Mouse (Mus musculus): ENCODE data around the gene Smg5. TPM values are rescaled to one million over a fixed set of nuclear protein-coding genes. Genes with fewer than 3 reads are reported as not detected.

Gene Smg5
- polyA plus RNA-seq, 1 experiment: 108 TPM

DNA sequence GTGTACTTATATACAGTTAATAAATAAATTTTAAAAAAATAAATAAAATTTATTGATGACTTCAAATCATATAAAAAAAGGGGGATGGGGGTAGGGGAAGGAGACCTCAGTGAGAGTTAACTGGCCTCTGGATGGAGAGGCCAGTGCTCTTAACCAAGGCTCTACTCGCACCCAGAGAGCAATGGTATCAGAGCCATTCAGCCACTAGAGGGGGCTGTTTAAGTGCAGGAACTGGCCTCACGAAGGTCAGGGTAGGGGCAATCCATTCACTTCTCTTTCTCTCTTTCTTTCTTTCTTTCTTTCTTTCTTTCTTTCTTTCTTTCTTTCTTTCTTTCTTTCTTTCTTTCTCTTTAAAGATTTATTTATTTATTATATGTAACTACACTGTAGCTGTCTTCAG, 4.8 kb upstream of the Smg5 start:
- peak; percentile 12 for DNase-seq (ENCODE audit: low read depth)
- TF ChIP-seq CTCF (IDR thresholded peaks at IDR 0.05; ENCODE audit: borderline replicate concordance, extremely low read depth, insufficient read depth, insufficient read length) (peak; percentile 56; the same call in 1 of the 2 replicates), POLR2A (IDR thresholded peaks at IDR 0.05; ENCODE audit: borderline replicate concordance, extremely low read depth, insufficient read depth, insufficient read length, poor library complexity, severe bottlenecking) (no peak)

DNA sequence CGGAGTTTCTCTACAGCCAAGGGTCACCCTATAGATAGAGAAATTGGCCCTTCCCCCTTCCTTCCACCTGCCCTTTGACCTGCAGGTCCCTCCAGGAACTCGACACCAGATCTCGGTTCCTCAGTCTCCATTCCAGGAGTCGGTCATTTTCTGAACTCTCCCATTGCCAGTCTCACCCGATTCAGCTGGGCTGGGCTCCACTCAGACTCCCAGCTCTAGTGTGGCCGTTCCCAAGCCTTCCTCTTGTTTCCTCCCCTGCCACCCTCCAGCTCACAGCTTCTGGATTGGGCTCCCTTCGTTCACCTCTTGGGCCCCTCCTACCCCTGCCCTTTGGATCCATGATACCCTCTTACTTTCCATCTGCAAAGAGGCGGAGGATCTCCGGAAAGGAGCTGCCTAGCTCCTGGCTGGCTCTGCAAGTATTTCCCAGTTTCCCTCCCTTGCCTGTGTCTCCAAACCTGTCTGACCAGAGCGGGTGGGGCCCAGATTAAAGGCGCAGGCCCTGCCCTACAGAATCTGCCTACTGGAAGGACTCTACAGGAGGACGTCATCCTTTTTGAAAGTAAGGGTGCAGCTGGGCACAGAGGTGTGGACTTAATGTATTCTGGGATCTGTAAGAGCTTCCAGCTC, 1.9 kb upstream of the Smg5 start:
- no peak for DNase-seq (ENCODE audit: low read depth)
- TF ChIP-seq POLR2A (IDR thresholded peaks at IDR 0.05; ENCODE audit: borderline replicate concordance, extremely low read depth, insufficient read depth, insufficient read length, poor library complexity, severe bottlenecking) (no peak), CTCF (IDR thresholded peaks at IDR 0.05; ENCODE audit: borderline replicate concordance, extremely low read depth, insufficient read depth, insufficient read length) (no peak)

DNA sequence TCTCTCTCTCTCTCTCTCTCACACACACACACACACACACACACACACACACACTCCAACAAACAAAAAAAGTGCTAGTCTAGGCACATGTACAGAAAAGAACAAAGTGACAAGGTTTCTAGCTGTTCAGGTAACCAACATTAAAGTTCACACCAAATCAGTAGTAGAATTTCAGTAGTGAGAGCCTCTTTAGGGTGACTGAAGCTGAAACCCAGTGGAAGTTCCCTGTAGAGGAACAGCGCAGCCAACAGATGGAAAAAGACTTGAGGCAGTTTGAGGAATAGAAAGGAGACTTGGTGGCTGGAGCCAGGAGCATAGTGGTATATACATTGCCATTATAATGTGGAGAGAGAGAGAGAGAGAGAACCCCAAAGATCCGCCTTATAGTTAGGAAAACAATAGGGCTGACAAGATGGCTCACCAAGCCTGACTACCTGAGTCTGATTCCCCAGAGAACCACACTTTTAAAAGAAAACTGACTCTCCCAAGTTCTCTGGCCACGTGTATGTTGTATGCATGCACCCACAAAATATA, 1.1 kb upstream of the Smg5 start:
- no peak for TF ChIP-seq CTCF (IDR thresholded peaks at IDR 0.05; ENCODE audit: borderline replicate concordance, extremely low read depth, insufficient read depth, insufficient read length)
- TF ChIP-seq POLR2A (IDR thresholded peaks at IDR 0.05; ENCODE audit: borderline replicate concordance, extremely low read depth, insufficient read depth, insufficient read length, poor library complexity, severe bottlenecking): no peak
- no peak for DNase-seq (ENCODE audit: low read depth)

DNA sequence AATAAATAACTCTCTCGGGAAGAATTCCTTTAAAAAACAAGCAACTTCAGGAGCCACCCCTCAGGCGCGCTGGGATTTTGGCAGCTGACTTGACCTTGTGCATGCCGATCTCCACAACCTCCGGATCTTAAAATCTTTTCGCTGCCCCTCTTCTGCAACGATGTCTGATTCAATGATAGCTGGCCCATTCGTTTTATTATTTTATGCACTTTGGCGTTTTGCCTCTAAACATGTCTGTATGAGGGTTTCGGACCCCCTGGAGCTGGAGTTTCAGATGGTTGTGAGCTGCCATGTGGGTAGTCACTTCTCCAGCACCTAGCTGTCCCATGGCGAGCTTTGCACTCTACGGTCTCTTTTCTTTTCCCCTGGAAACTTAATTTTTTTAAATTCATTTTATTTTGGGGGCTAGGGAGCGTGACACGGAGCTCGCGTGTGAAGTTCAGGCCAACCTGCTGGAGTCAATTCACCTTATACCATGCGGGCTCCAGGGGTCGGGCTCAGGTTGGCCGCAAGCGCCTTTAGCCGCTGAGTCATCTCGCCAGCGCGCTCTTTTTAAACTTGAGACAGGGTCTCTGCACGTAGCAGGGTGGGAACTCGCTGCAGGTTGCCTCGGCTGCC, 515 bp upstream of the Smg5 start:
- TF ChIP-seq CTCF (IDR thresholded peaks at IDR 0.05; ENCODE audit: borderline replicate concordance, extremely low read depth, insufficient read depth, insufficient read length): no peak
- DNase-seq (ENCODE audit: low read depth): no peak

DNA sequence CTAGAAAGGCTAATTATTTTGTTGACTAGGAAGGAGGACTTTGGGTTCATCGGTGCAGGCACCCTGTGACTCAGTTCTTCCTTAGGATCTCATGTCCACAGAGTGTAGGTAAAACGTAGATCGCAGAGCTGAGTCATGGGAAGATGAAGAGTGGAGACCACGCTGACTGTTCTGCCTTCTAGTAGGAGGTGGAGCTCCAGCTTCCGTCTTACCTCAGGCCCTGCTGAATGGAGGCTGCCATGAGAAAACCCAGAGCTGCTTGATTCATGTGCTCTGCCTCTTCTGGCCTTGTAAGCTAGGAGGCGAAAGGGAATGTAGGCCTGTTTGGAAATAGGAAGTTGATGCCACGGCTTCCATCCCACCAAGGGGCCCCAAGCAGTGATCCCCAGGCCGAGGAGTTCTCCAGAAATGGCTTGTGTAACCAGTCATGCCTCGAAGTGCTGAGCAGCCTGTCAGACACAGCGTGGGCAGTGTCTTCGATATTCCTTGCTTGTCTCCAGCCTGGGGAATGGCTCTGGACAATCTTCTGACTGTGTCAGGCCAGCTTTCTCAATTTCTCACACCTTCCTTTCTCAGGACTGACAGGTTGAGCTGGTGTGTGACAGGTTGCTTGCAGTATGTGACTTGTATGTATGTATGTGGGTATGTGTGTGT, 1.4 kb downstream of the Smg5 start:
- DNase-seq (ENCODE audit: low read depth): no peak
- no peak for TF ChIP-seq CTCF (IDR thresholded peaks at IDR 0.05; ENCODE audit: borderline replicate concordance, extremely low read depth, insufficient read depth, insufficient read length)
- no peak for TF ChIP-seq POLR2A (IDR thresholded peaks at IDR 0.05; ENCODE audit: borderline replicate concordance, extremely low read depth, insufficient read depth, insufficient read length, poor library complexity, severe bottlenecking)

DNA sequence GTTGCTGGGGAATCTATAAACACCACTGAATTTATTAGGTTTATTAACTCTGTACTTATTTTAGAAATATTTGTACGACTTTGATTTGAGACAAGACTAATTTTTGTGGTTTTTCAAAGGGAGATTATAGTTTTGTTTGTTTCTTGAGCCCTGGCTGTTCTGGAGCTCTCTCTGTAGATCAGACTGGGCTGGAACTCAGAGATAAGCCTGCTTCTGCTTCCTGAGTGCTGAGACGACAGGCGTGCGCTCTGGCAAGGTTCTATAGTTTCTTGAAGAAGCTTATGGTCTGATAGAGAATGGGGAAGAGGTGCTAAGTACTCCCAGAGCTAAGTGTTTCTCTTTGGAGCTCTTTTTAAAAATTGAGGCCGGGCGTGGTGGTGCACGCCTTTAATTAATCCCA, 2.3 kb downstream of the Smg5 start:
- DNase-seq (ENCODE audit: low read depth): no peak

DNA sequence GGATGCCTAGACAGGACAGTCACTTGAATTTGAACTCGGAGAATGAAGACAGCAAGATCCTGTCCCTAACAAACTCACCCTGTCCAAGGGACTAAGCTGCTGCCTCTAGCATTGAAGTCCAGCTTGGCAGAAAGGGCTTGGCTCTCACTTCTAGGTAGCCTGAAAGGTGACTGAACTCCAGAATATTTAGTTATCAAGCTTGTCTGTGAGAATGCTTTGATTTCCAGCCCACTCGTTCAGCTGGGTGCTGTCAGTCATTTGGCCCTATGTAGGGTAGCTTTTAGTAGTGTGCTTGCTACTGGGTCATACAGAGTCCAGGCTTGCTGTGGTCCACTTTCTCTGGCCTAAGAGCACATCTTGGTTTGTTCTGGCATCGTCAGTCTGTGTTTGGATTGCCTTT, 2.9 kb downstream of the Smg5 start:
- no peak for TF ChIP-seq CTCF (IDR thresholded peaks at IDR 0.05; ENCODE audit: borderline replicate concordance, extremely low read depth, insufficient read depth, insufficient read length)
- no peak for DNase-seq (ENCODE audit: low read depth)

More for the DNA sequence above, 2.3 kb downstream of the Smg5 start:
- no peak for TF ChIP-seq CTCF (IDR thresholded peaks at IDR 0.05; ENCODE audit: borderline replicate concordance, extremely low read depth, insufficient read depth, insufficient read length)
- TF ChIP-seq POLR2A (IDR thresholded peaks at IDR 0.05; ENCODE audit: borderline replicate concordance, extremely low read depth, insufficient read depth, insufficient read length, poor library complexity, severe bottlenecking): no peak

DNA sequence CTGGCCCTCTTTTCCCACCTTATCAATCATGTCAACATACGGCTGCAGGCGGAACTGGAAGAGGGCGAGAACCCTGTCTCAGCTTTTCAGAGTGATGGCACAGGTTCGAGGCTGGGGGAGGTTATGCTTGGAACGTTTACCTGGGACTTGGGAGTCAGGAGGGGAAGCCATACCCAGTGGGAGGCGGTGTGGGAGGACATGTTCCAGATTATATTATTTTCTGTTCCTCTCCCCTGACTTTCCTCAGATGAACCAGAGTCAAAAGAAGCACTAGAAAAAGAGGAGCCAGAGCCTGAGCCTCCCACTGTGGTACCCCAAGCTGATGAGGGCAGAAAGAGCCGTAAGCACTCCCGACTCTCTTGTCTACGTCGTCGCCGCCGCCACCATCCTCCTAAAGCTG, 14.7 kb downstream of the Smg5 start:
- no peak for DNase-seq (ENCODE audit: low read depth)
- TF ChIP-seq POLR2A (IDR thresholded peaks at IDR 0.05; ENCODE audit: borderline replicate concordance, extremely low read depth, insufficient read depth, insufficient read length, poor library complexity, severe bottlenecking): no peak

DNA sequence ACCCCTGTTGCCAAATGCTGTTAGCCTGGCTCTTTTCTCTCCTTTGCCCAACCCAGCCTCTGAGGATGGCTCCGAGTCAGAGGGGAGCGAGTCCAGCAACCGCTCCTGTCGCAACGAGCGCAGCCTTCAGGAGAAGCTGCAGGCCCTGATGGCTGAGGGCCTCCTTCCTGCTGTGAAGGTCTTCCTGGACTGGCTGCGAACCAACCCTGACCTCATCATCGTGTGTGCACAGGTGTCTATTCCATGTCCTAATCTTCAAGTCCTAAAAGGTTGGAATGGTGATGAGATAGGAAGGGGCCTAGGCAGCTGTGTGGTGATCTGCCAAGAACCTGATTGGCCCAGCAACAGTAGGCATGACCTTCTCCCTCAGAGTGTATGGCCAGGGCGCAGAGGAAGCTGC, 16.8 kb downstream of the Smg5 start:
- TF ChIP-seq POLR2A (IDR thresholded peaks at IDR 0.05; ENCODE audit: borderline replicate concordance, extremely low read depth, insufficient read depth, insufficient read length, poor library complexity, severe bottlenecking) (no peak), CTCF (IDR thresholded peaks at IDR 0.05; ENCODE audit: borderline replicate concordance, extremely low read depth, insufficient read depth, insufficient read length) (no peak)
- no peak for DNase-seq (ENCODE audit: low read depth)

DNA sequence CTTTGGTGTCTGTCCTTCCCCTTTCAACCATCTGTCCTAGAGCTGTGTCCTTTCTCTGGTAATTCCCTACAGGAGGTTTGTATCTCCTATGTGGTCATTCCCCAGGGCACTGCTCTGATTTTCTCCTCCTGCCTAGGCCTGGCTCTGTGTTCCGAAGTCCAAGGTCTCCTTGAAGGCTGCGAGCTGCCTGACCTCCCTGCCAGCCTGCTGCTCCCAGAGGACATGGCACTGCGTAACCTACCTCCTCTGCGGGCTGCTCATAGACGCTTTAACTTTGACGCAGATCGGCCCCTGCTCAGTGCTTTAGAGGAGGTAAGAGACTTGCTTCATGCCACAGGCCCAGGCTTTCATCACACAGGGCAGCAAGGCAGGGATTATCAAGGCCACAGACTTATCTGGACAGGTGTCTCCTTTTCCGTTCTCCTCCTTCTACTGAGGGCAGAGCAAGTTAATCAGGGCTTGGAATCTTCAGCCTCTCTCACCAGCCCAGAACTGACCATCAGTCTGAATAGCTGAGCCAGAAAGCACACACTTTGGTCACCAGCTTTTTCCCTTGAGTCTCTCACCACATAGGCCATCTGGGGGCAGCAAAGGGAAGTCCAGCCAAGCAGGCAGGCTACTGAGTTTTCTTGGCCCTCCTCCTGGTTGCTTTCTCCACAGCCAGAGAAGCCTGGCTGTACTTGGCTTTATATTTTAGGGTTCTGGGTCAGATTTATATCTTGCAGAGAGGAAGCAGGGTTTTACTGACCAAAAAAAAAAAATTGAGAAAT, 18.5 kb downstream of the Smg5 start:
- no peak for DNase-seq (ENCODE audit: low read depth)
- TF ChIP-seq CTCF (IDR thresholded peaks at IDR 0.05; ENCODE audit: borderline replicate concordance, extremely low read depth, insufficient read depth, insufficient read length) (no peak), POLR2A (IDR thresholded peaks at IDR 0.05; ENCODE audit: borderline replicate concordance, extremely low read depth, insufficient read depth, insufficient read length, poor library complexity, severe bottlenecking) (no peak)

DNA sequence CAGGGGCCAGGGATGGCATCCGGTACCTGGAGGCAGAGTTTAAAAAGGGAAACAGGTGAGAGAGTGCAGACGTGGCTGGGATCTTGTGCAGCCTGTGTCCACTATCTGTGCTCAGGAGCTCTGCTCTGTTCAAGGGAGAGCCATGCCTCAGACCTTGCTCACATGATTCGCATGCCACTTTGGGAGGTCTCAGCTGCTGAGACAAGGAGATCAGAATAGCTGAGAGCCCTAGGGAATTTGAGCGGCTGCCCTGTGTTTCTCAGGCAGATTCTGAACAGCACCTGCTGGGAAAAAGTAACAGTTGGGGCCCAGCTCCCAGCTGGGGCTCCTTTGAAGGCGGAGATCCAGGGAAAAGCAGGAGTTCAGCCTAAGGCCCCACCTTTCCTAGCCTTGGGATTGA, 23.5 kb downstream of the Smg5 start:
- no peak for DNase-seq (ENCODE audit: low read depth)
- TF ChIP-seq POLR2A (IDR thresholded peaks at IDR 0.05; ENCODE audit: borderline replicate concordance, extremely low read depth, insufficient read depth, insufficient read length, poor library complexity, severe bottlenecking) (no peak), CTCF (IDR thresholded peaks at IDR 0.05; ENCODE audit: borderline replicate concordance, extremely low read depth, insufficient read depth, insufficient read length) (no peak)

Data from brain, embryonic 14.5 days (tissue).